Mouse (Mus musculus) 3134 (cell line): ENCODE results near the gene Tesmin.

Source experiments
- DNase-seq: peaks from one replicate; pipeline ENCODE4 v3.0.0-alpha.2; 2011; ENCODE audit warnings: low spot score; ENCODE audit not compliant: insufficient read length; ENCODE audit errors: extremely low read depth

Gene Tesmin

DNA sequence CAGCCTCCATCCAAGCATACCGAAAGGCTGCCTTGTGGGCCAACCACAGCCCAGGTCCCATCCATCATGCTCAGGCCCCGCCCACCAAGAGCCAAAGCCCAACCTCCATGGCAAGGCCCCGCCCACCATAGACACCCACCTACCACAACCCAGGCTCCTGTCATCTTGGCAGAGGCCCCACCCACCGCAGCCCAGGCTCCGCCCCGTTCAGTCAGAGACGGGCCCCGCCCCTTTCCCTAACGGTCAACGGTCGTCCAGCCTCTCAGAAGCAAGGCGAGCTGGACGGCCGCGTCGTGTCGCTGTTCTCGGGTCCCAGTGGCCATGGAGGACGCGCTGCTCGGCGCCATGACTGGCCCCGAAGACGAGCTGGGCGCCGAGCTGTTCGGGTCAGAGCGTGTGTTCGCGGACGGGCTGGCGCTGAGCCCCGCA lies at the start of gene Tesmin:
TSS of gene Tesmin (plus strand) at position 229 of the 429 bp plus-strand sequence.
- no peak for DNase-seq

DNA sequence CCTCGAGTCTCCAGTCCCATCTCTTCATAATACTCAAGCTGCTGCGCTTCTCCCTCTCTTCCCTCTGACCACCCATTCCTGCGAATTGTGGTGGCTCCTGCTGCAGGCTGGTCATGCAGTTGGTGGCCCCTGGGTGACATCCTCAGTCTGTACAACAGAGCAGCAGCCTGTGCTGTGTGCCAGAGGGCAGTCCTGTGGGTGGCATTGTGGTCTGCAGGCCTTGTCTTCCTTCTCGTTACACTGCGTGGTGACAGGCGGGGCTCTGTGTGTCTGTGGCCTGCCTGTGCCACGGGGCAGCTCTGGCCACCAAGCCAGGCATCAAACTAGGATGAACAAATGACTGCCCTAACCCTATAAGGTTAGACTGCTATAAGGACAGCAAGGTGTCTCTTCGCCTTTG lies 49.5 kb upstream of the Tesmin start:
- DNase-seq, result no peak

DNA sequence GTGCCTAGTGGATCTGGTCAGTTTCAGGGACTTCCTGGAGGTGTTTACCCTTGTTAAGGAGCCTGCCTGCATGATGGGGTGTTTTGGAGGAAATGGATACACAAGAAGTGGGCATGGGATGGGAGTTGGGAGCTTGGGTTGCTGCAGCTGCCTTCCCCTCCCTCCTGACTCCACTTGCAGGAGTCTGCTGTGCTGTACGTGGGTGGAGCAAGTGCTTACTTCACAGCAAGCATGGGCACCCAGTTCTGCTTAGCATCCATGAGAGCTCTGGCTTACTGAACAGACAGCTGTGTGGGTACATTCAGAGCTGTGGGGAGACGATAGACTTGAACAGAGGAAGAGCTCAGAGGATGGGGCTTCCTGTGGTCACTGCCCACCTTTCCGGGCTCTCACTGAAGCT lies 47.6 kb upstream of the Tesmin start:
- DNase-seq, result no peak

DNA sequence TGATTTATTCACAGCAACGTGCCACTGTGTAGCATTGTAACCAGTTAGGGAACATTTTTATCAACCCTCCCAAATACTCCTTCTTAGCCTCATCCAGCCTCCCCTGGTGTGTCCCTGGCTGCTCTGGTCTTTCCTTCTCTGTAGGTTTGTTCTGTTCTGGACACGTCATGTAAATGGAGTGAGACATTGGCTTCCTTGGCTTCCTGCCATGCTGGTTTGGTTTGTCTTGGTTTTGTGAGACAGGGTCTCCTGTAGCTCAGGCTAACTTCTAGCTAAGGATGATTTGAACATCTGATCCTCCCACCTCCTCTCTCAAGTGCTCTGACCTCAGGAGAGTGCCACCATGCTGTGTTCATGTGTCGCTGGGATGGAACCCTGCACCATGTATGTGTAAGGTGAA lies 44.7 kb upstream of the Tesmin start:
- DNase-seq, result no peak

DNA sequence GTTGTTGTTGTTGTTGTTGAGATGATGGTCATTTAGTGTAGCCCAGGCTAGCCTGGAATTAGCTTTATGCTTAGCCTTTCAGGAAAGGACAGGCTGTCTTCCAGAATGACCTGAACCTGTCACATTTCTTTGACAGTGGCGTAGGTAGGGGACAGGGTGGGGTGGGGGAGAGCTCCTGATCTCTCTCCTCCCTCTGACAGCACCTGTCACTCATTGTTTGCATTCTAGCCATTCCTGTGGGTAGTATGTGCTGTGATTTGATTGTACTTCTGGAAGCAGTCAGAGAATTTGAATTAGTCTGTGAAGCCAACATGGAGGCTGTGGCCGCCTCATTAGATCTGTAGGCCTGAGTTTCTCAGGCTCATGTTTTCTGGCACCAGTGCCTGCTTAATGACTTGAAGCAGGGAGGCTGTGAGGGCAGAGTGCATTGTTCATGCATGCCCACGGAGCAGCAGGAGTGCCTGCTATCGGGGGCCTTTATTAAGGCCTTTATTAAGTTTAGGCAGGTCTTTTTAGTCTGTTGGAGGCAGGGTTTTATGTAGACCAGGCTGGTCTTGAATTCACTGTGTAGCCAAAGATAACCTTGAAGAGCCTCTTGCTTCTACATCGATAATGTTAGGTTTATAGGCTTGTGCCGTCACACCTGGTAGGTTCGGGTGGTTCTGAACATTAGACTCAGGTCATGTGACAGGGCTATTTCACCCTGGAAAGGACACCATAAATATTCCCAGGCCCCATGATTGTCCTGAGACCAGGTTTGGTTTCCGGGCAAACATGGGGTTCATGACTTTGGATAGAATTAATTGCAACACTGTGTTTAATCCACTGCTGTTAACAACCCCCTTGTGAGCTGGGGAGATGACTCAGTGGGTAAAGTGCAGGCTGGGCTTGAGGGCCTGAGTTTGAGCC lies 43.8 kb upstream of the Tesmin start:
- no peak for DNase-seq

DNA sequence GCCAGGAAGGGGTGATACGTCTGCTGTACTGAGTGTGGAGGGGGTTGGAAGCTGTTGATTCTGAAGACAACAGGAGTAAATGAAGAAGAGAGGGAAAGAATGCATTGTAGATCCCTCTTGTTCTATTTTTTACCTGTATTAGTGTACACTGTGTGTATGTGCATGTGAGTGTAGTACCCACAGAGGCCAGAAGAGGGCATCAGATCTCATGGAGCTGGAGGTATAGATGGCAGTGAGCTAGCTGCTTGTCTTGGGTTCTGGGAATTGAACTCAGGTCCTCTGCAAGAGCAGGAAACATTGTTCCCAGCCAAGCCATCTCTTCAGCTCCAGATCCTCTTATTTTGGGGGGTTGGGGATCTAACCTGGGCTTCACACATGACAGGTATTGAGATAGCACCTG lies 40.9 kb upstream of the Tesmin start:
- DNase-seq, result no peak

DNA sequence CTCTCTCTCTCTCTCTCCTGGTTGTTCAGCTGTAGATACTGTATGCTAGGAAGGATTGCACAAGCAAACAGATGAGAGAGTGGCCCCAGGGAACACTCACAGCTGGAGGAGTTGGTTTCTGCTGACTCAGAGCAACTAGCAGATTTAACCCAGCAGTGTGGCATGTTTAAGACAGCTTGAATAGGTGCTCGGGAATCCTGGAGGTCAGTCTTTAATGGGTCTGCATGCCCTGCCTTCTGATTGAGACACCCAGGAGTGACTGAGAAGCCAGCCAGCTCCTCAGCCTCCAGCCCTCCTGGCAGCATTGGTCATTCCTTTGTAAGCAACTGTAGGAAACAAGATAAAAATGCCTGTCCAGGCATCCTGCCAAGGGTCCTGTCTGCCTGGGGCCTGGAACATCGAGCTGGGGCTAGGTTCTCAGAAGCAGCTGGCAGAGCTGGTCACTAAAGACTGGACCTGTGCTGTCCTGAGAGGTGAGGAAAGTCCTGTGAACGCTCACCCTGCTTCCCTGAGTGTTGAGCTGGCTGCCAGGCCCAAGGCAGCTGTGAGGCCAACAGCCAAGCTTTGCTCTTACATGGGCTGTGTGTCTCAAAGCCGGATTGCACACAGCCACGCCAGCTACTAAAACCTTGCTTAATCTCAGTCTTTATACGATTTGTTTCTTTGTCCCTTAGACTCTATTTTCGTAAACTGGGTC lies 35.1 kb upstream of the Tesmin start:
- peak; percentile 66 for DNase-seq

DNA sequence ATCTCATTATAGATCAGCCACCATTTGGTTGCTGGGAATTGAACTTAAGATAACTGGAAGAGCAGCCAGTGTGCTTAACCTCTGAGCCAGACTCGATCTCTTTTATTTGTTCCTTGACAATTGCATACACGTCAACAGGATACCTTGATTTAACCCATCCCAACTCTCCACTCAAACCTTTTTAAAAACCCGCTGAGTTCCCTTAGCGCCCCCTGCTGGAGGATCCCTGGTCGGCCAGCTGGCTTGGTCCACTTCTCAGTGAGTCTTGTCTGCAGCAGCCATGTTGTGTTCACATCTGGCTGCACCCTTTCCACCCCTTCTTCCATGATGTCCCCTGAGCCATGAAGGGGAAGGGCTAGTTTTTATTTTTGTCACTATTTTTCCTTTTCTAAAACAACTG lies 33.6 kb upstream of the Tesmin start:
- DNase-seq, result no peak

DNA sequence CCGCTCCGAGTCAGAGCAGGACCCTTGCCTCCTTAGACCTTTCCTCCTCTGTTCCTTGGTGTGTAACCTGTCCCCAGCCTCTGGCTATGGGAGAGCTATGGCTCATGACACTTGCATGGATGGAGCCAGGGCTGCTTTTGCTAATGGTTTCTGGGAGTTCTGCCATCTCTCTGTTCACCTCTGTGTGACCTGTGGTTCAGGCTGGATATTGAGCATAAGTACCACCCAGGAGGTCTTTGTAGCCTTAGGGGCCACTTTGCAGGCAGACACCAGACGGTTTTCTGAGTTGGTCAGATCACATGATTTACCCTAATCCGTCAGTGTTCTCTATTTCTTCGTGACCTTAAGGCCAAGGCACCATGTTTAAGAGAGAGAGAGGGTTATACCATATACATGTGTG lies 32.1 kb upstream of the Tesmin start:
- DNase-seq, result no peak

DNA sequence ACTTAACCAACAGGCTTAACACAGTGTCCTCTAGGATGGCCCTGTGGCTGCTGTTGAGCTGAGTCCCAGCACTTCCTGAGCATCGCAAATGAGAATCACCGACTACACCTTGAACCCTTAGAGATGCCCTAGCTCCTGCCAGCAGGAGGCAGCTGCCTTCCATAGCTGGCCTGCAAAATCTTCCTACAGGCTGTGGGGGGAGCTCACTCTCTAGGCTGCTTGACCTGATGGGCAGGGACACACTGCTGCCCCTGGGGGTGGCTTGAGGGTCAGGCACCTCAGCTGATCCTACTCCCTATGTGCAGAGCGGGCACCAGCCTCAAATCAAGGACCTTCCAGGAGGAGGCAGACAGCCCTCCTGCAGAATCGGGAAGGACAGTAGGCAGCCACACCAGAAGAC lies 31.0 kb upstream of the Tesmin start:
- DNase-seq, result no peak

DNA sequence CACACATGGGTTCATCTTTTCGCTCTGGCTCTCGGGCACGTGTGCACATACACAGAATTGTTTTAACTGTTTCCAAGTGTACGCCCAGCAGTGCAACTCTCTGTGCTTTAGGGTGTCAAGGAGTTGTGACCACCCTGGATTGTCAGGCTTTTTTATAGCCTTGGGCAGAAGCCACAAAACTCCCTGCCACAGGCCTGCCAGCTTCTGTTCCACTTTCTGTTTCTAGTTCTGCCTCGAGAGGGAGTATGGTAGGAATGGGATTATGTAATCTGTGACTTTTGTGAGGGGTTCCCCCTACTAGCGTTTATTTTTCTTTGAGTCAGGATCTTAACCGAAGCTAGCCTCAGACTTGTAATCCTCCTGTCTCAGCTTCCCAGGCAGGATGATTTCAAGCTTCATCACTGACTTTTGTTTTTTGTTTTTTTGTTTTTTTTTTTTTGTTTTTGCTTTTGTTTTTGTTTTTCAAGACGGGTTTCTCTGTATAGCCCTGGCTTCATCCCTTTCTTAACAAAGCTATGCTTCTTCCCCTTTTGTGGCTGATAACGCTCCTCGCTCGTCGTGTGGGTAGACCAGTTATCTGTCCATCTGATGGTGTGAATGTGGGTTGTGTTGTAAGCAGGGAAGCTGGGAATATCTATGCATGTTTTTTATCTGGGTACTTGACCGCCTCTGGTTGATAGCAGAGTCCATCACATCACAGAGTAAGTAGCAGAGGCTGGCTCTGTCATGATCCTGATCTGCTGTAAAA lies 28.6 kb upstream of the Tesmin start:
- DNase-seq, result no peak

DNA sequence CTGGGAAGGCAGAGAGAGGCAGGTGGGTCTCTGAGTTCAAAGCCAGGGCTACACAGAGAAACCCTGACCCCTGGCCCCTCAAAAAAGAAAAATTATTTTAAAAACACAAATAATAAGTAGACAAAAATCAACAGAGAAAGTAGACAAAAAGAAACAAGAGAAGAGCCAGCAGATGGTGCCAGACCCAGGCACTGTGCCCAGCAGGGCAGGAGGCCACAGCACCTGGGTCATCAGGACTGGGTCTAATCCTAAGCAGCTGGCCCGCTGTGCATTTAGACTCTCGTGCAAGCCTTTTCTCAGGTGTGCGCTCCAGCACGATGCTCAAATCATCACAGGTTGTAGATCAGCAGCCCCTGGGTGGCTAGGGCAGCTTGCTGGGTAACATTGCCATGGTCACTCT lies 25.1 kb upstream of the Tesmin start:
- no peak for DNase-seq

DNA sequence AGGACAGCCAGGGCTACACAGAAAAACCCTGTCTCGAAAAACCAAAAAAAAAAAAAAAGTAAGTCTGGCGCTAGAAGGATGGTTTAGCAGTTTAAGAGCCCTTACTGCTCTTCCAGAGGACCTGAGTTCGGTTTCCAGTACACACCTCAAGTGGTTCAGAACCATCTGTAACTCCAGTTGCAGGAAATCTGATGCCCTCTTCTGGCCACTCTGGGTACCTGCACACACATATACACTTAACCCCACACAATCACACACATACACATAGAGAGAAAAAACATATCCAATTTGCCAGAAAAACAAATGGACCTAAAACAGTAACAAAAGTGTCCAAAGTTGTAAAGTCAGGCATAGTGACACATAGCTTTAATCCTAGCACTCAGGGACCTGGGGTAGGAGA lies 23.6 kb upstream of the Tesmin start:
- DNase-seq, result no peak

DNA sequence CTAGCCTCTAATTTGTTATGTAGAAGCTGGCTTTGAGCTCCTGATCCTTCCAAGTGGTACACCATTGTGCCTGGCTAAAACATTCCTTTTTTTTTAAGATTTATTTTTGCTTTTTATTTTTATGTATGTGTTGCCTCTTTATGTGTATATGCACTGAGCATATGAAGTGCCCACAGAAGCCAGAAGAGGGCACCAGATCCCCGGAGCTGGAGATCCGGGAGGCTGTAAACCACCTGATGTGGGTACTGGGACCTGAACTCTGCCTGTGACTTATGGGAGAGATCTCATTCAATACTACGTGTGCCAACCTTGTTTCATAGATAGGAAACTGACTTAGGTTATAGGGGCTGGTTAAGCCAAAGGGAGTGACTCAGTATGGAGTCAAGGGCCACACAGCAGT lies 20.4 kb upstream of the Tesmin start:
- no peak for DNase-seq

DNA sequence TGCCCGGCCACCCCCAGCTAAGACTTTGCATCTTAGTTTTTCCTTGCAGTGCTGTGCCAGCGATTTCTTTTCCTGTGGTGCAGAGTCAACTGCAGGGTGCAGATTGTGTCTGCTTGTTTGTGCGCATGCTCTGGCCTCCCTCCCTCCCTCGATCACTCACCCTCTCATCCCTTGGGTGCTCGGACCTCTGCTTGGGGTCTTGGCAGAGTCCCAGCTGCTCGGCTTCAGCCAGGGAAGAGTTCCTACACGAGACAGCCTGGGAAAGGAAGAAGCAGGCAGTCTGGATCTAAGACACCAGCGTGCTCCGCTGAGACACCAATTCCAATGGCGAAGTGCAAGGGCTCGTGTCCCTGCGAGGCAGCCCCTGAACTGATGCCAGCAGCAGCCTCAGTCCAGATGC lies 15.3 kb upstream of the Tesmin start:
- no peak for DNase-seq

DNA sequence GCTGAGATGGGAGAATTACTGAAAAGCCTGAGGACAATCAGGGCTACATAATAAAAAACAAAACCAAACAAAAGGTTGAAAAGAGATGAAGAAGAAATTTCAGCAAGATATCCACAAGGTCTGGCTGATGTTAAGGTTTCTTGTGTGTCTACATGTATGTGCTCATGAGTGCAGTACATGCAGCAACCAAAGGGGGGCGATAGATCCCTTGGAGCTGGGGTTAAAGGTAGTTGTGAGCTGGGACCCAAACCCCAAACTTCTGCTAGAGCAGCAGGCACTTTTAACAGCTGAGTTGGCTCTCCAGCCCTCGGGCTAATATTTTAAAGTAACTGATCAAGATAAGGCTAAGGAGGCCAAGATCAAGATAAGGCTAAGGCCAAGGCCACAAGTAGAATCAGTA lies 14.6 kb upstream of the Tesmin start:
- no peak for DNase-seq

DNA sequence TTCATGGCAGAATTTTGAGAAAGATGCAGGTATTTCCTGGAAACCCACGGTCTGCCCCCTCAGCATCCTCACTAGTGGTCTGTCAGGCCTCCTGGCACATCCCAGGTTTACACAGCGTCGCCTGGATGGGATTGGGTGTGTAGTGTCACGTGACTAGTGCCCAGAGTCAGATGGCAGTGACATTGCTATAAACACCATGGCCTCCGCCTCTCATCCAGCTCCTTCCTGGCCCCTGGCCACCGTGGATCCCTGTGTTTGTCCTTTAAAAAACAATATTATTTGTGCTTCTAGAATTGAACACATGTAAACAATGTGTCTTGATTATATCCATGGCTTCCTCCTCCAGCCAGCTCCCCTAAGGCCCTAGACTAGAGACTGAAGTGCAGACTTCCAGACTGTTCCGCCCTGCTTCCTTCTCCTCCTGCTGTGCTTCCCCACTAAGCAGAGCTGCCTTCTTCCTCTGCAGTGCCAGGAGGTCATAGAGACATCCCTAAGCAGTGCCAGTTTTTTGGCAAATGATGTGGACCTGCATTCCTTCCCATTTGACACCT lies 12.6 kb upstream of the Tesmin start:
- no peak for DNase-seq

DNA sequence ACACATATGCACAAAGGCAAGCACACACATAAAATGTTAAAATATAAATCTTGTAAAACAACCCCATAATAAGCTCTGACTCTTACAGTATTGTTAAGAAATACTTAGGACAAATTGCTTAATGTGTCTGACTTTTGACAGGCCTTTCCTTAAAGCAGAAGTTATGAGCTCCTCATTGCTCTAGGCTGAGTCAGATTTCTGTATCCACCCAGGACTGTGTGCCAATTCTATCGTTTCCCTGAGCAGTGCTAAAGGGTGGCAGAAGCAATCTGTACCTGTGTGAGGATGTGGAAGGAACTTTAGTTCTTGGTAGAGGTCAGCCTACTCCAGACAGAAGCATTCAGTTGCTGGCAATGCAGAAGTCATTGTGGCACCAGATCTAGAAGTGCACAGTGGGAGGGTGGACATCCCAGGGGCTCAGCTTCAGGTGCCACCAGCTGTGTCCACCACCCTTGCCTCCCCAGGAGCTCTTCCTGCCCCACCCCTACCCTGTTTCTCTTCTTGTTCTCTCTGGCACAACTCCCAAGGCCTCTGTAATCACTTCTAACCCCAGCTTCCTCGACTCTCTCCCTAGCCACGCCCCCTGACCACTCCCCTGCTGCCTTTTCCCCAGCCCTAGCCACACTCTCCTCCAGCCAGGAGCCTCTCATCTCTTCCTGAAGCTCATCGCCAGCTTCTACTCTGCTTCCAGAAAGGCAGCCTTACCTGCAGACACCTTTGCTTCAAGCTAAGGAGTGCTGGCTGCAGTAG lies 11.5 kb upstream of the Tesmin start:
- no peak for DNase-seq

DNA sequence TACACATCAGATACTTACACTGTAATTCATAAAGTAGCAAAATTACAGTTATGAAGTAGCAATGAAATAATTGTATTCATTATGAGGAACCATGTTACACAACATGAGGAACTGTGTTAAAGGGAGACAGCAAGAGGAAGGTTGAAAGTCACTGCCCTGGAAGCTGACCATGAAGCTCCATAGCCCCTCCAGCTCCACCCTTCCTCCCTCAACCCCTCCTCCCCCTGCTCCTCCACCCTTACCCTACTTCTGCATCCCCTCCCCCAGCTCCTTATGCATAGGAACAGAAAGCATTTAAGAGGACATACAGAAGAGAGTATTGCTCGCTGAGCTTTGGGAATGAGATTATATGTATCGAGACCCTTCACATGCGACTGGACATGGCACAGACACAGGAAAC lies 10.0 kb upstream of the Tesmin start:
- no peak for DNase-seq

DNA sequence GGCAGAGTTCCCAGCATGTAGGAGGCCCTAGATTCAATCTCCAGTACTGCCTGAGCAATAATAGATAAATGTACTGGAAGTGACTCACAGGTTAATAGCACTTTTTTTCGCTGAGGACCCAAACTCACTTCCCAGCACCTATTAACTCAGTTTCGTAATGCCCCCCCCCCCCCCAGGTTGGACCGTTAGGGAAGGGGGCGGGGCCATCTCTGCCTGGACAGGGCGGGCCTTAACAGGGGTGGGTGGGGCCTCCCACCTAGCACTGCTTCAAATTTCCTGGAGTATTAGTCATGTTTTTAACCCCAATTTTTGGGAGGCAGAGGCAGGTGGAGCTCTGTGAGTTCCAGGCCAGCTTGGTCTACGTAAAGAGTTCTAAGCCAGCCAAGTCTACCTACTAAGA lies 596 bp upstream of the Tesmin start:
- no peak for DNase-seq
